Mouse (Mus musculus) fibroblast of lung, adult 2 months (primary cell): ENCODE data around the gene Lyrm2.

Experiments used
- DNase-seq: peaks from one replicate; pipeline ENCODE4 v3.0.0-alpha.2; 2011; ENCODE audit warnings: low read depth

Gene Lyrm2

DNA sequence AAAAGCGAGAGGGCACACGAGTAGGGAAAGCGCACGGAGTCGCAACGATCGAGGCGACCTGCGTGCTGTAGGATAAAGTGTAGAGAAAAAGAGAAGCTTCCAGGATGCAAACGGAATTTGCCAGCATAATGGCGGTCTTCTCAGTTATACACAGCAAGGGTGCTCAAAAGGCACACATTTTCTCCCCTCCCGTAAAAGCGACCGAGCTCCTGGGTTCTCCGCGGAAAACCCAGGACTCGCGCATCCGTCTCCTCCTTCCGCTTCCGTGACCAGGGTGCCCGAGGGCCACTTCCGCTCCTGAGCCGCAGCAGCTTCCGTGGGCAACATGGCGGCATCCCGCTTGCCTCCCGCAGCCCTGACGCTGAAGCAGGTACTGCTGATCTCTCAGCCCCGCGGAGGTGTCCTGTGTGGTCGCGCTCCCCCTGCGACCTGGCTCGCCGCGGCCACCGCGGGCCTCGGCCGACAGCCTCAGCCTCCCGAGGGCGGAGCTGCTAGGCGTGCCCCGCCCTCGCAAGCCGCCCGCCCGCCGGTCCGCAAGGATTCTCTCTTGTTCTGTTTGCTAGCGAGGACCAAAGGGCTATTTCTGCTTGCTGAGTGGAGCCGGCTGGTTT lies at the start of gene Lyrm2:
Gene Lyrm2, plus strand, starts transcription at position 288 of the 611 bp plus-strand sequence.
- peak; percentile 42 for DNase-seq

DNA sequence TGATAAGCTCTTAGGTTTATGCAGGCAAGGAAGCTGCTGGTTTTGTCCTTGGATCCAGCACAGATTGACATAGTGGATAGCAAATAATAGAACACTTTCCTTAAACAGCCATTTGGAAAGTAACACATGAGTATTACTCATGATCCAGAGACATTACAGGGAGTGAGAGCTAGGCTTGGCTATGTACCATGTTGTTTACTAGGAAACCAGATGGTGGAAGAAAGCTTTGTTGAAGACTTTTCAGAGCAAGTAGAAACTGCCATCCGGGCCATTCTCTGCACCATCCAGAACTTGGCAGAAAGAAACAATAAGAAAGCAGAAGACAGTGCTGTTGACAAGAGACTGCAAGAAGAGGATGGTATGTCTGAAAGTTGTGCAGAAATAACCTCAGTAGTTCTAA lies 49.3 kb upstream of the Lyrm2 start:
- DNase-seq = no peak

- DNase-seq = no peak
These were observed 42.6 kb upstream of the Lyrm2 start for GRCm38 (mm10) chr4:32757430-32757829.

DNA sequence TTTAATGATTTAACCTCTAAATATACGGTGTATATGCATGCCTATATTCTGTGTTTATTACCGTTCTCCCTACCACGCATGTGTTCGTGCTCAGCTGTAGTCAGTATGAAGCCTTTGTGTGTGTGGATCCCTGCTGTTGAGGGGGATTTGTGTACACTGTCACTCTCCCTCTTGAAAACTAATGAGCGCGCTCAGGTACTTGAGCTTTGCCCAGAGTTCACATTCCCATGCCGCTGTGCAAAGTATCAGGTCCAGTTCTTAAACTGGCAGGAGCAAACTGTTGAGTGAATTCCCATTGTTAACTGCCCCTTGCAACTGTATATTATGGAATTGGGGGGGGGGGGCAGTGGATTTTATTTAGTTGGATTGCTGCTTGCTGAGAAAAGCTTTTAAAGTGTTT lies 32.6 kb upstream of the Lyrm2 start:
- DNase-seq = no peak

- DNase-seq = no peak
These were observed 32.0 kb upstream of the Lyrm2 start for GRCm38 (mm10) chr4:32768046-32768445.

GRCm38 (mm10) chr4:32770284-32770810 lies 29.7 kb upstream of the Lyrm2 start:
- DNase-seq = no peak

GRCm38 (mm10) chr4:32779996-32780395 lies 20.1 kb upstream of the Lyrm2 start:
- DNase-seq = no peak

DNA sequence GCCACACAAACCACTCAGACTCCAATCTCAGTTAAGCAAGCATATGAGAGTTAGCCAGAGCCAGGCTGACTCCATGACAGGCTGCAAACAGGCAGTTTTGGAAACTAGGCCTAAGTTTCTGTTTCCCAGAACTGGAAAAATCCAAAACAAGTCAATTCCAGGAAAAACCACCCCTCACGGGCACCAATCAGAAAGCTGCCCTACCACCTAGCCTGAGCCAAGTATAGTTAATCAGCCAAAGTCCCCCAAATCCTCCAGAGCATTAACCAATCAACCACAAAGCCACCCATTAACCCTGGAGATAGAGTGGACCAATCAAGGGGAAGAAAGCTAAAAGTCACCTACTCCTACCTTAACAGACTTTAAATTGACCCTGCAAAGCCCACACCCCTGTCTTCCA lies 12.9 kb upstream of the Lyrm2 start:
- no peak for DNase-seq

GRCm38 (mm10) chr4:32789020-32789419 lies 11.0 kb upstream of the Lyrm2 start:
- DNase-seq = no peak

- DNase-seq = no peak
These were observed 1.1 kb upstream of the Lyrm2 start for GRCm38 (mm10) chr4:32798976-32799375.

- no peak for DNase-seq
These were observed 621 bp downstream of the Lyrm2 start for GRCm38 (mm10) chr4:32800577-32801170.

DNA sequence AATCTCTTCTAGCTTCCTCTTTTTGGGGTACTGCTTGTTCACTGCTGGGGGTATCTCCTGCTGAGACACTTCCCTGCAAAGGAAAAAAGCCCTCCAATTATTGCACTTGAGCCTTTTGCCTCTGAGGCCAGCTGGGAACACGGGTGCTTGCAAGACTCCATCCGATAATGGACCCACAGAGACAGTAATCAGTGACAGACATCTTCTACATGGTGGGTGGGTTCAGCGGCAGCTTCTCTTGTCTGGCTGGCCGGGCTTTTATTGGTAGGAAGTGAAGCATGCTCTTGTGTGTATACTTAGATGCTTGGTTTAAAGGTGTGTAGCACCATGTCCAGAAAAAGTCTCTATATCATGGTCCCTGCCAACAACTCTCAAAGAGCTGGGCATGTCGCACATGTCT lies 17.4 kb downstream of the Lyrm2 start:
- no peak for DNase-seq

DNA sequence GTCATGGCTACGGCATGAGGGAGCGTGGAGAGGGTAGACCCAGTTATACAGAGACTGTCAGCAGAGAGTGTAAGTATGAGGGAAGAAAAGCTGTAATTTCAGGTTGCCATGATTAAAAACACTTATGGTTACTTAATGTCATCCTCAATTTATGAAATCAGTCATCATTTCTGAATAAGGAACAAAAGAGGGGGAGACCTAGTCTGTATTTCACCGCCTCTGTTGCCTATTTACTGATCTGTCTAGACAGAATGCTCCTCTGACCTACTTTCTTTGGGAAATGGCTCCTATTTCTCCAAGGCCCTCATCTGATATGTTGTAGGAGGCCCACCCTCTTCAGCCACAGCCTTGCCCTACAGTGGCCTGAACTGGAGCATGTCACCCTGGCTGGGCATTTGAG lies 20.6 kb downstream of the Lyrm2 start:
- DNase-seq = no peak

DNA sequence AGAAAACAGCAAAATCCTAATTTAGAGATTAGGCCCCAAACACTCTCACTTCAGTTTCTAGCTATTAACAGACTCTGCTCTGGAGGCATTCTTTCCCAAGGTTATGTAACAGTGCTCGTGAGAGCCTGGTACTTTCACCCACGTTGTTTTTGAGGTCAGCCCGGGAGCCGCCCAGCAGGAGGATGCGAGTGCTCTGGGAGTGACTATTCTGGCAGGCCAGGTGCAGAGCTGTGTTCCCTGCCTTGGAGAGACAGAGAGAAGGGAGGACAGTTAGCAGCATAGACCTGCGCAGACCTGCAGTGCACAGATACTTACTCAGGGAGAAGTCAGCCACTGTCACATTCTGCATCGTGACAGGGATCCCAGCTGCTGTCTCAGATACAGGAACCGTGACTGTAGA lies 24.2 kb downstream of the Lyrm2 start:
- DNase-seq = no peak

GRCm38 (mm10) chr4:32826925-32827324 lies 26.9 kb downstream of the Lyrm2 start:
- no peak for DNase-seq

- DNase-seq = no peak
These were observed 28.5 kb downstream of the Lyrm2 start for GRCm38 (mm10) chr4:32828385-32829077.

GRCm38 (mm10) chr4:32829316-32829715 lies 29.3 kb downstream of the Lyrm2 start:
- no peak for DNase-seq

- no peak for DNase-seq
These were observed 33.6 kb downstream of the Lyrm2 start for GRCm38 (mm10) chr4:32833494-32834282.

- no peak for DNase-seq
These were observed 34.5 kb downstream of the Lyrm2 start for GRCm38 (mm10) chr4:32834541-32834940.

DNA sequence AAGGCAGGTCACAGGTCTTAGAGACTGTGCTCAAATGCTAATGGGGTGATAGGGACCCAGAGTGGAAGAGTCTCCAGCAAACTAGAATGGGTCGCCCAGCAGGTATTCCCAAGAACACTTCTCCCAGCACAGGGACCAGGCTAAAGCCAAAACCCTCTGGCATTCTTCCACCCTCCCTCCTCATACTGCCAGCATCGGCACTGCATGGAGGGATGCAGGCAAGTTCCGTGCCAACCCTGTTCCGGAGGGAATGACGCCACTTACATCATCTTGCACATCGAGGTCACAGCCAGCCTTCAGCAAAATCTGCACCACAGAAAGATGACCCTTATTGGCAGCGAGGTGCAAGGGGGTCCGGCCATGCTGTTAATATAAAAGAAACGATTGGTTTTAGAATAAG lies 36.0 kb downstream of the Lyrm2 start:
- DNase-seq = no peak

DNA sequence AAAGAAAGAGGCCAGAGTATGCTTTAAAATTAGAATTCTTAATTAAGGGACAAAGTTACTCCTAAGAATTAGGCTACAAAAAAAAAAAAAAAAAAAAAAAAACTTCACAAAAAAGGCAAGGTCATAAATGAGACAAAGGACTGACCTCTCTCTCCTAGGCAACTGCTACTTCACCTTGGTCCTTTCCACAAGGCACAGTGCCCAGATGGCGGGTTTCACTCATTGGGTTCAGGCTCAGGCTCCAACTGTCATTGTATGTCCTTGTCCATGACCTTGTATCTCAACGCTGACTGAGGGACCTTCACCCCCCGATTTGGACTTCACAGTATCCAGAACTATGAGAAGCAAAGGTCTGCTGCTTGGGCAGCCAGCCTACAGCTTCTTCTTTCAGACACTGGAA lies 38.3 kb downstream of the Lyrm2 start:
- no peak for DNase-seq
